Mouse (Mus musculus) mesoderm, embryonic 11.5 days (tissue): Measurements from ENCODE around the gene Tnik.
A peak's percentile ranks its signal among the peaks of the same experiment; 100 is the strongest.

Source experiments
- DNase-seq: peaks from one replicate; pipeline ENCODE4 v3.0.0-alpha.2; 2012; ENCODE audit warnings: low read depth, low spot score

Gene Tnik

GRCm38 (mm10) chr3:28599476-28599875, 336.5 kb downstream of the Tnik start:
- no peak for DNase-seq

GRCm38 (mm10) chr3:28606741-28607140, 343.7 kb downstream of the Tnik start:
- peak; percentile 9 for DNase-seq

- DNase-seq = no peak
Observed at GRCm38 (mm10) chr3:28612330-28612729, 349.3 kb downstream of the Tnik start.

- no peak for DNase-seq
Observed at GRCm38 (mm10) chr3:28616386-28616785, 353.4 kb downstream of the Tnik start.

- no peak for DNase-seq
Observed at GRCm38 (mm10) chr3:28617008-28617627, 354.1 kb downstream of the Tnik start.

- no peak for DNase-seq
Observed at GRCm38 (mm10) chr3:28621792-28622191, 358.8 kb downstream of the Tnik start.

GRCm38 (mm10) chr3:28626816-28627215, 363.8 kb downstream of the Tnik start:
- DNase-seq = no peak

GRCm38 (mm10) chr3:28636778-28637177, 373.8 kb downstream of the Tnik start:
- no peak for DNase-seq

GRCm38 (mm10) chr3:28638957-28639356, 375.9 kb downstream of the Tnik start:
- DNase-seq = no peak

- DNase-seq = peak; percentile 16
Observed at GRCm38 (mm10) chr3:28643252-28643947, 380.4 kb downstream of the Tnik start.

- no peak for DNase-seq
Observed at GRCm38 (mm10) chr3:28652574-28652973, 389.6 kb downstream of the Tnik start.

- peak; percentile 12 for DNase-seq
Observed at GRCm38 (mm10) chr3:28653043-28653442, 390.0 kb downstream of the Tnik start.

GRCm38 (mm10) chr3:28654740-28655139, 391.7 kb downstream of the Tnik start:
- no peak for DNase-seq

- no peak for DNase-seq
Observed at GRCm38 (mm10) chr3:28658349-28658748, 395.3 kb downstream of the Tnik start.

GRCm38 (mm10) chr3:28680851-28681250, 417.8 kb downstream of the Tnik start:
- no peak for DNase-seq

- peak; percentile 21 for DNase-seq
Observed at GRCm38 (mm10) chr3:28681866-28682265, 418.9 kb downstream of the Tnik start.

- DNase-seq = no peak
Observed at GRCm38 (mm10) chr3:28682411-28682810, 419.4 kb downstream of the Tnik start.

GRCm38 (mm10) chr3:28685510-28685909, 422.5 kb downstream of the Tnik start:
- DNase-seq = no peak

GRCm38 (mm10) chr3:28694811-28695210, 431.8 kb downstream of the Tnik start:
- no peak for DNase-seq

- no peak for DNase-seq
Observed at GRCm38 (mm10) chr3:28695608-28696007, 432.6 kb downstream of the Tnik start.

GRCm38 (mm10) chr3:28696162-28696561, 433.1 kb downstream of the Tnik start:
- DNase-seq = no peak

GRCm38 (mm10) chr3:28697797-28698196, 434.8 kb downstream of the Tnik start, which contains the start of gene Slc2a2:
Slc2a2 (plus strand) TSS chr3:28697903.
- no peak for DNase-seq

- DNase-seq = no peak
Observed at GRCm38 (mm10) chr3:28699601-28700000, 436.6 kb downstream of the Tnik start.
